Mouse (Mus musculus): ENCODE measurements at regions not wholly inside any gene's neighbourhood (a gene's known extent, or its start where the extent isn't known, plus 50 kb on each side); places are given as distances from the start of the nearest gene placed in this dataset.

GRCm38 (mm10) chr10:18907276-18907960 is 62.6 kb downstream of the Perp start:
- Histone ChIP-seq H3K27ac (ENCODE audit: low read depth, low read length) (no peak overlapping the region), H3K4me3 (ENCODE audit: low read depth, low read length) (no peak overlapping the region), H3K27me3 (ENCODE audit: insufficient read depth, low read length) (no peaks in the 10 kb centered on the region), H3K4me1 (ENCODE audit: insufficient read depth) (no peaks in the 10 kb centered on the region), H3K4me2 (ENCODE audit: low read depth) (no peak overlapping the region), H3K9ac (no peak overlapping the region), H3K36me3 (ENCODE audit: insufficient read depth) (no peaks in the 10 kb centered on the region), H3K9me3 (ENCODE audit: low read length) (no peaks in the 10 kb centered on the region)
- 86% methylated on average over 9 of the region's 9 CpGs for WGBS
- DNase-seq: no peak
- no peak for TF ChIP-seq CTCF (IDR thresholded peaks at IDR 0.05; ENCODE audit: low read depth)
- no peak for ATAC-seq

- no peak overlapping the region for H3K27ac ChIP-seq (ENCODE audit: low read depth, low read length)
- H3K36me3 ChIP-seq (ENCODE audit: insufficient read depth): no peaks in the 10 kb centered on the region
- H3K4me3 ChIP-seq (ENCODE audit: low read depth, low read length): no peak overlapping the region
- no peaks in the 10 kb centered on the region for H3K27me3 ChIP-seq (ENCODE audit: insufficient read depth, low read length)
- no peaks in the 10 kb centered on the region for H3K9me3 ChIP-seq (ENCODE audit: low read length)
- H3K4me1 ChIP-seq (ENCODE audit: insufficient read depth): no peaks in the 10 kb centered on the region
- H3K4me2 ChIP-seq (ENCODE audit: low read depth): no peak overlapping the region
- H3K9ac ChIP-seq: no peak overlapping the region
- no peak for TF ChIP-seq CTCF (IDR thresholded peaks at IDR 0.05; ENCODE audit: low read depth)
- DNase-seq (no peak), ATAC-seq (no peak)
- 85% methylated on average over 3 of the region's 3 CpGs for WGBS
Measured at GRCm38 (mm10) chr10:18909307-18909706, 64.5 kb downstream of the Perp start.

DNA sequence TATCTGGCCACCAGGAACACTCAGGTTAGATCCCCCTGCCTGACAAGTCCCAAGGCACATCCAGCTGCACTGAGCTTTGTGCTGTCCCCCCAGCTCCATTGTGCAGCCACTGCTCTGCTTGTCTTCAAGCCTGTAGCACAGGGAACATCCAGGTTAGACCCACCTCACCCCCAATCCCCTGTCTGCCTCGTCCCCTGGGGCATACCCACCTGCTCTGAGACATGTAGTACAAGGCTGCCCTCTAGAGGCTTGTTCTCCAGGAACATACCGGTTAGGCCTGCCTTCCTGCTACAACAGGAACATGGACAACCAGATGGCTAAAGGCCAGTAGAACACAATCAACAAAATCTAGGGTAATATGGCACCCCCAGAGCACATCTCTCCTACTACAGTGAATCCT is 66.1 kb downstream of the Perp start:
- peak; percentile 67 for TF ChIP-seq CTCF (IDR thresholded peaks at IDR 0.05; ENCODE audit: low read depth)
- Histone ChIP-seq H3K9ac (no peak overlapping the region), H3K4me3 (ENCODE audit: low read depth, low read length) (no peak overlapping the region), H3K4me2 (ENCODE audit: low read depth) (no peak overlapping the region), H3K36me3 (ENCODE audit: insufficient read depth) (no peaks in the 10 kb centered on the region), H3K27ac (ENCODE audit: low read depth, low read length) (no peak overlapping the region), H3K4me1 (ENCODE audit: insufficient read depth) (no peaks in the 10 kb centered on the region), H3K27me3 (ENCODE audit: insufficient read depth, low read length) (no peaks in the 10 kb centered on the region), H3K9me3 (ENCODE audit: low read length) (no peaks in the 10 kb centered on the region)
- ATAC-seq: peak; percentile 47; the same call in 1 of the 2 replicates
- WGBS: 0% methylated on average over 2 of the region's 2 CpGs
- DNase-seq: peak; percentile 54

GRCm38 (mm10) chr10:18917120-18917616 is 72.3 kb downstream of the Perp start:
- ATAC-seq (peak; percentile 77), DNase-seq (peak; percentile 64)
- H3K27me3 ChIP-seq (ENCODE audit: insufficient read depth, low read length): no peaks in the 10 kb centered on the region
- 77% methylated on average over 6 of the region's 6 CpGs for WGBS
- no peaks in the 10 kb centered on the region for H3K9me3 ChIP-seq (ENCODE audit: low read length)
- H3K4me1 ChIP-seq (ENCODE audit: insufficient read depth): no peaks in the 10 kb centered on the region
- H3K9ac ChIP-seq: no peak overlapping the region
- no peak overlapping the region for H3K27ac ChIP-seq (ENCODE audit: low read depth, low read length)
- TF ChIP-seq CTCF (IDR thresholded peaks at IDR 0.05; ENCODE audit: low read depth): peak; percentile 53
- H3K36me3 ChIP-seq (ENCODE audit: insufficient read depth): no peaks in the 10 kb centered on the region
- no peak overlapping the region for H3K4me3 ChIP-seq (ENCODE audit: low read depth, low read length)
- H3K4me2 ChIP-seq (ENCODE audit: low read depth): no peak overlapping the region

DNA sequence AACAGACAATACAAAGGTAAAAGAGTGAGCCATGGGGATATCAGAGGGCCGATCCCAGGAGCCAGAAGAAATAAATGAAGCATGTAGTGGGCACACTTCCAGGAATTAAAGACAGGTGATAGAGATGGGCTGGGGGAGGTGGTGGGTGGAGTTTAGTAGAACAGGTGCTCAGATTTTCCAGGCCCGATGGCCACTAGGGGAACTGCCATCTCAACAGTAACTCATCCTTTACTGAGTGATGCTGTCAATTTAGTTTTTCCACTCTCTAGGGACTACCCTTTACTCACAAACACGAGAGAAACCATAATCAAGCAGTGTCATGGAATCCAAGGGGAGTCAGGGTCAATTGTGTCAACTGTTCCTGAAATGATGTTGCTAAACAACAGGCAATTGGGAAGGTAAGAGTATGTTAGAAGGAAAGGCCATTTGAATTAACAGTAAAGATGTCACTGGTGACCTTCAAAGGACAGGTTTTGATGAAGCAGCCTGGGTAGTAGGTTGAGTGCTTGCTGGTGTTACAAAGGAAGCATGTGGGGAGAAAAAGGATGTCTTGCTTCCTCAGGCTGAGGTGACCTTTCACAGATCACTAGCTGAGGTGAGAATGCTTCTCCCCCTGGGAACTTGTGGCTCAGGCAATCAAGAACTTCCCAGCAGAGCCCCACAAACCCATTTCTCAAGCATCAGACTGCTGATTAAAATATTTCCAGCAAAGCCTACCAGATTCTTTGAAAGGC is 78.4 kb downstream of the Perp start:
- TF ChIP-seq CTCF (IDR thresholded peaks at IDR 0.05; ENCODE audit: low read depth): no peak
- Histone ChIP-seq H3K9me3 (ENCODE audit: low read length) (no peaks in the 10 kb centered on the region), H3K4me1 (ENCODE audit: insufficient read depth) (no peaks in the 10 kb centered on the region), H3K4me3 (ENCODE audit: low read depth, low read length) (no peak overlapping the region), H3K27ac (ENCODE audit: low read depth, low read length) (no peak overlapping the region), H3K4me2 (ENCODE audit: low read depth) (no peak overlapping the region), H3K36me3 (ENCODE audit: insufficient read depth) (no peaks in the 10 kb centered on the region), H3K27me3 (ENCODE audit: insufficient read depth, low read length) (no peaks in the 10 kb centered on the region), H3K9ac (no peak overlapping the region)
- ATAC-seq: no peak
- 65% methylated on average over 3 of the region's 3 CpGs for WGBS
- no peak for DNase-seq

- no peak for ATAC-seq
- 80% methylated on average over 2 of the region's 2 CpGs for WGBS
- no peaks in the 10 kb centered on the region for H3K9me3 ChIP-seq (ENCODE audit: low read length)
Measured at GRCm38 (mm10) chr10:18927811-18928210, 83.0 kb downstream of the Perp start.

DNA sequence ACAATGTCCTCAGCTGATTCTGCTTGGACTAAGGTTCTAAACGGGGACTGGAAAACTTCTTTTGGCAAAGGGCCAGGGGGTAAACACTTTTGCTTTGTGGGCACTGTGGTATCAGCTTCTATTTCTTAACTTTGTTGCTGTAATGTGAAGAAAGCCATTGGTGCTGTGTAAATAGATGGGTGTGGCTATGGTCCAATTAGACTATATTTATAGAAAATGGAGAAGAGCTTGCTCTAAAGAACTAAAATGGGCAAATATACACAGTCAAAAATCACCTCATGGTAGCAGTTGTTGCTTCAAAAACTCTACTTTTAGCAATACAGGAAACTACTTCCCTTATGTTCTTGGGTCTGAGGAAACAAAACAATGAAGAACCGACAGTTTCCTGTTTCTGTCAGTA is 84.1 kb downstream of the Tnfaip3 start:
- Histone ChIP-seq H3K4me1 (ENCODE audit: insufficient read depth) (no peaks in the 10 kb centered on the region), H3K9ac (no peak overlapping the region), H3K4me3 (ENCODE audit: low read depth, low read length) (no peak overlapping the region), H3K4me2 (ENCODE audit: low read depth) (no peak overlapping the region), H3K27ac (ENCODE audit: low read depth, low read length) (no peak overlapping the region), H3K27me3 (ENCODE audit: insufficient read depth, low read length) (no peaks in the 10 kb centered on the region), H3K36me3 (ENCODE audit: insufficient read depth) (no peaks in the 10 kb centered on the region), H3K9me3 (ENCODE audit: low read length) (no peaks in the 10 kb centered on the region)
- no peak for DNase-seq
- no peak for TF ChIP-seq CTCF (IDR thresholded peaks at IDR 0.05; ENCODE audit: low read depth)
- 49% methylated on average over 2 of the region's 2 CpGs for WGBS
- no peak for ATAC-seq

More at GRCm38 (mm10) chr10:18927811-18928210, 83.0 kb downstream of the Perp start:
- H3K4me1 ChIP-seq (ENCODE audit: insufficient read depth): no peaks in the 10 kb centered on the region
- no peak overlapping the region for H3K9ac ChIP-seq
- H3K4me3 ChIP-seq (ENCODE audit: low read depth, low read length): no peak overlapping the region
- no peaks in the 10 kb centered on the region for H3K36me3 ChIP-seq (ENCODE audit: insufficient read depth)
- no peak overlapping the region for H3K4me2 ChIP-seq (ENCODE audit: low read depth)
- DNase-seq: no peak
- no peak overlapping the region for H3K27ac ChIP-seq (ENCODE audit: low read depth, low read length)
- TF ChIP-seq CTCF (IDR thresholded peaks at IDR 0.05; ENCODE audit: low read depth): no peak
- H3K27me3 ChIP-seq (ENCODE audit: insufficient read depth, low read length): no peaks in the 10 kb centered on the region
